Mouse (Mus musculus): Measurements from ENCODE around the gene Ncstn. TPM values are rescaled to one million over a fixed set of nuclear protein-coding genes. Genes with fewer than 3 reads are reported as not detected.

The Ncstn gene
- total and polyA plus RNA-seq, 2 experiments from 2014 or later = 73.1 to 93.9 TPM

GRCm38 (mm10) chr1:172105101-172105500 lies 22.5 kb upstream of the Ncstn start:
- Histone ChIP-seq H3K4me1 (ENCODE audit: insufficient read depth) (no peaks in the 10 kb centered on the region), H3K9me3 (ENCODE audit: low read length) (no peaks in the 10 kb centered on the region), H3K4me3 (ENCODE audit: low read depth, low read length) (no peak overlapping the region), H3K27ac (ENCODE audit: low read depth, low read length) (no peak overlapping the region), H3K36me3 (ENCODE audit: insufficient read depth) (peaks cover 87% of the 10 kb centered on the region), H3K27me3 (ENCODE audit: insufficient read depth, low read length) (no peaks in the 10 kb centered on the region), H3K9ac (no peak overlapping the region), H3K4me2 (ENCODE audit: low read depth) (no peak overlapping the region)
- TF ChIP-seq CTCF (IDR thresholded peaks at IDR 0.05; ENCODE audit: low read depth) = peak; percentile 20; the same call in 1 of the 2 replicates
- DNase-seq (no peak), ATAC-seq (no peak)
- 78% methylated on average over 11 of the region's 11 CpGs for WGBS

- no peaks in the 10 kb centered on the region for H3K4me1 ChIP-seq (ENCODE audit: insufficient read depth)
- peaks cover 82% of the 10 kb centered on the region for H3K36me3 ChIP-seq (ENCODE audit: insufficient read depth)
- no peak overlapping the region for H3K27ac ChIP-seq (ENCODE audit: low read depth, low read length)
- DNase-seq (no peak), ATAC-seq (no peak)
- H3K4me3 ChIP-seq (ENCODE audit: low read depth, low read length) = no peak overlapping the region
- H3K4me2 ChIP-seq (ENCODE audit: low read depth) = no peak overlapping the region
- no peak for TF ChIP-seq CTCF (IDR thresholded peaks at IDR 0.05; ENCODE audit: low read depth)
- no peak overlapping the region for H3K9ac ChIP-seq
- no peaks in the 10 kb centered on the region for H3K9me3 ChIP-seq (ENCODE audit: low read length)
- H3K27me3 ChIP-seq (ENCODE audit: insufficient read depth, low read length) = no peaks in the 10 kb centered on the region
- 81% methylated on average over 4 of the region's 4 CpGs for WGBS
Measured at GRCm38 (mm10) chr1:172103619-172104018, 21.0 kb upstream of the Ncstn start.

- H3K4me1 ChIP-seq (ENCODE audit: insufficient read depth) = no peaks in the 10 kb centered on the region
- DNase-seq (no peak), ATAC-seq (no peak)
- H3K9me3 ChIP-seq (ENCODE audit: low read length) = no peaks in the 10 kb centered on the region
- H3K4me3 ChIP-seq (ENCODE audit: low read depth, low read length) = no peak overlapping the region
- no peaks in the 10 kb centered on the region for H3K27me3 ChIP-seq (ENCODE audit: insufficient read depth, low read length)
- no peak overlapping the region for H3K9ac ChIP-seq
- H3K36me3 ChIP-seq (ENCODE audit: insufficient read depth) = peaks cover 77% of the 10 kb centered on the region
- 67% methylated on average over 6 of the region's 6 CpGs for WGBS
- TF ChIP-seq CTCF (IDR thresholded peaks at IDR 0.05; ENCODE audit: low read depth) = no peak
- H3K27ac ChIP-seq (ENCODE audit: low read depth, low read length) = no peak overlapping the region
- no peak overlapping the region for H3K4me2 ChIP-seq (ENCODE audit: low read depth)
Measured at GRCm38 (mm10) chr1:172099325-172100033, 16.9 kb upstream of the Ncstn start.

GRCm38 (mm10) chr1:172095202-172095601 lies 12.6 kb upstream of the Ncstn start:
- ATAC-seq (no peak), DNase-seq (no peak)
- Histone ChIP-seq H3K4me1 (ENCODE audit: insufficient read depth) (no peaks in the 10 kb centered on the region), H3K27ac (ENCODE audit: low read depth, low read length) (no peak overlapping the region), H3K36me3 (ENCODE audit: insufficient read depth) (peaks cover 78% of the 10 kb centered on the region), H3K9ac (no peak overlapping the region), H3K9me3 (ENCODE audit: low read length) (no peaks in the 10 kb centered on the region), H3K27me3 (ENCODE audit: insufficient read depth, low read length) (no peaks in the 10 kb centered on the region), H3K4me2 (ENCODE audit: low read depth) (no peak overlapping the region), H3K4me3 (ENCODE audit: low read depth, low read length) (no peak overlapping the region)
- WGBS = 66% methylated on average over 6 of the region's 6 CpGs
- TF ChIP-seq CTCF (IDR thresholded peaks at IDR 0.05; ENCODE audit: low read depth) = no peak

- no peaks in the 10 kb centered on the region for H3K9me3 ChIP-seq (ENCODE audit: low read length)
- ATAC-seq = no peak
- H3K4me2 ChIP-seq (ENCODE audit: low read depth) = no peak overlapping the region
- H3K9ac ChIP-seq = no peak overlapping the region
- H3K4me3 ChIP-seq (ENCODE audit: low read depth, low read length) = no peak overlapping the region
- H3K4me1 ChIP-seq (ENCODE audit: insufficient read depth) = no peaks in the 10 kb centered on the region
- no peak for TF ChIP-seq CTCF (IDR thresholded peaks at IDR 0.05; ENCODE audit: low read depth)
- peaks cover 82% of the 10 kb centered on the region for H3K36me3 ChIP-seq (ENCODE audit: insufficient read depth)
- no peak for DNase-seq
- H3K27me3 ChIP-seq (ENCODE audit: insufficient read depth, low read length) = no peaks in the 10 kb centered on the region
- no peak overlapping the region for H3K27ac ChIP-seq (ENCODE audit: low read depth, low read length)
Measured at GRCm38 (mm10) chr1:172094295-172094694, 11.7 kb upstream of the Ncstn start.

- no peak for TF ChIP-seq CTCF (IDR thresholded peaks at IDR 0.05; ENCODE audit: low read depth)
- no peak overlapping the region for H3K4me2 ChIP-seq (ENCODE audit: low read depth)
- H3K27me3 ChIP-seq (ENCODE audit: insufficient read depth, low read length) = no peaks in the 10 kb centered on the region
- WGBS = 67% methylated on average over 3 of the region's 3 CpGs
- H3K27ac ChIP-seq (ENCODE audit: low read depth, low read length) = no peak overlapping the region
- no peaks in the 10 kb centered on the region for H3K9me3 ChIP-seq (ENCODE audit: low read length)
- no peaks in the 10 kb centered on the region for H3K4me1 ChIP-seq (ENCODE audit: insufficient read depth)
- ATAC-seq = no peak
- DNase-seq = no peak
- peaks cover 86% of the 10 kb centered on the region for H3K36me3 ChIP-seq (ENCODE audit: insufficient read depth)
- no peak overlapping the region for H3K4me3 ChIP-seq (ENCODE audit: low read depth, low read length)
- no peak overlapping the region for H3K9ac ChIP-seq
Measured at GRCm38 (mm10) chr1:172093522-172093921, 10.9 kb upstream of the Ncstn start.

- no peak for DNase-seq
- Histone ChIP-seq H3K4me2 (ENCODE audit: low read depth) (peak overlapping the region; percentile 74), H3K27me3 (ENCODE audit: insufficient read depth, low read length) (no peaks in the 10 kb centered on the region), H3K9me3 (ENCODE audit: low read length) (no peaks in the 10 kb centered on the region), H3K4me3 (ENCODE audit: low read depth, low read length) (peak overlapping the region; percentile 65), H3K36me3 (ENCODE audit: insufficient read depth) (peaks cover 15% of the 10 kb centered on the region), H3K27ac (ENCODE audit: low read depth, low read length) (peak overlapping the region; percentile 87), H3K9ac (peak overlapping the region; percentile 68), H3K4me1 (ENCODE audit: insufficient read depth) (peaks cover 11% of the 10 kb centered on the region)
- peak; percentile 54 for ATAC-seq
- WGBS = 2% methylated on average over 24 of the region's 24 CpGs
- no peak for TF ChIP-seq CTCF (IDR thresholded peaks at IDR 0.05; ENCODE audit: low read depth)
Measured at GRCm38 (mm10) chr1:172082899-172083445, 377 bp upstream of the Ncstn start.

Measured in forebrain, postnatal 0 days (tissue).